Mouse (Mus musculus) limb, embryonic 11.5 days (tissue): Measurements from ENCODE around the gene Col5a1. TPM values are rescaled to one million over a fixed set of nuclear protein-coding genes. Genes with fewer than 3 reads are reported as not detected.

Source experiments
- ATAC-seq: fragments of 200-750 bp; cut with Nextera tagmentation; 2 replicates; pipeline ENCODE4 v1.8.0; 2017; ENCODE audit warnings: low read depth; ENCODE audit not compliant: insufficient number of reproducible peaks, low FRiP score, low TSS enrichment
- DNase-seq: peaks from one replicate; pipeline ENCODE4 v3.0.0-alpha.2; 2015; ENCODE audit warnings: low spot score
- H3K27ac ChIP-seq: fragments of 300-500 bp; sonication (generic); replicated peaks from 2 replicates; pipeline ENCODE4 v1.5.1; 2014; ENCODE audit warnings: low read depth, mild to moderate bottlenecking, low read length
- H3K27me3 ChIP-seq: fragments of 300-500 bp; sonication (generic); 2 replicates; pipeline ENCODE4 v1.6.1; 2014; ENCODE audit warnings: mild to moderate bottlenecking, low read length, mixed read lengths; ENCODE audit not compliant: control insufficient read depth, insufficient read depth
- H3K36me3 ChIP-seq: fragments of 300-500 bp; sonication (generic); 2 replicates; pipeline ENCODE4 v1.6.1; 2014; ENCODE audit warnings: mild to moderate bottlenecking, low read length, moderate library complexity, mixed read lengths; ENCODE audit not compliant: control insufficient read depth, insufficient read depth
- H3K4me1 ChIP-seq: fragments of 300-500 bp; sonication (generic); 2 replicates; pipeline ENCODE4 v1.6.1; 2014; ENCODE audit warnings: low read length, mixed read lengths; ENCODE audit not compliant: control insufficient read depth, insufficient read depth
- H3K4me2 ChIP-seq: fragments of 300-500 bp; sonication (generic); 2 replicates; pipeline ENCODE4 v1.6.1; 2014; ENCODE audit warnings: low read depth, mild to moderate bottlenecking, moderate library complexity; ENCODE audit not compliant: severe bottlenecking
- H3K4me3 ChIP-seq: fragments of 300-500 bp; sonication (generic); 2 replicates; pipeline ENCODE4 v1.5.1; 2014; ENCODE audit warnings: low read depth, low read length
- H3K9ac ChIP-seq: fragments of 300-500 bp; sonication (generic); 2 replicates; pipeline ENCODE4 v1.6.1; 2014; ENCODE audit warnings: mild to moderate bottlenecking, low read length
- H3K9me3 ChIP-seq: fragments of 300-500 bp; sonication (generic); 2 replicates; pipeline ENCODE4 v1.6.1; 2016; ENCODE audit warnings: low read length; ENCODE audit not compliant: control insufficient read depth
- WGBS: fragments of 180-500 bp; shearing (Covaris S2); extraction: QIAGEN DNeasy Blood & Tissue Kit; methylation state at CpG from one replicate; pipeline ENCODE4 v1.1.7; 2014; 5-methylcytosine and 5-hydroxymethylcytosine counted together
- polyA plus RNA-seq: library from polyadenylated mRNA; unstranded; fragments of >200 nt; fragmentation: Nextera tagmentation; extraction: Ambion mirVana; gene quantifications from 2 replicates; pipeline ENCODE4 v1.2.1, GENCODE M21; 2014

Gene Col5a1
- polyA plus RNA-seq, 1 experiment from 2014 or later: 28.5 TPM

GRCm38 (mm10) chr2:27901076-27901475 is 14.9 kb downstream of the Col5a1 start:
- no peak for DNase-seq
- no peak overlapping the region for H3K27ac ChIP-seq
- H3K9ac ChIP-seq: no peak overlapping the region
- H3K4me1 ChIP-seq: peaks cover 19% of the 10 kb centered on the region
- no peaks in the 10 kb centered on the region for H3K36me3 ChIP-seq
- WGBS: 50% methylated on average over 2 of the region's 2 CpGs
- no peaks in the 10 kb centered on the region for H3K27me3 ChIP-seq
- no peak for ATAC-seq
- no peak overlapping the region for H3K4me3 ChIP-seq
- no peaks in the 10 kb centered on the region for H3K9me3 ChIP-seq
- no peak overlapping the region for H3K4me2 ChIP-seq

- ATAC-seq (no peak), DNase-seq (no peak)
- 64% methylated on average over 9 of the region's 9 CpGs for WGBS
- H3K4me2 ChIP-seq: no peak overlapping the region
- H3K27ac ChIP-seq: no peak overlapping the region
- no peak overlapping the region for H3K9ac ChIP-seq
- H3K4me1 ChIP-seq: peaks cover 14% of the 10 kb centered on the region
- no peaks in the 10 kb centered on the region for H3K27me3 ChIP-seq
- H3K9me3 ChIP-seq: no peaks in the 10 kb centered on the region
- no peak overlapping the region for H3K4me3 ChIP-seq
- H3K36me3 ChIP-seq: no peaks in the 10 kb centered on the region
Measured at GRCm38 (mm10) chr2:27901525-27902245, 15.5 kb downstream of the Col5a1 start.

- ATAC-seq (no peak), DNase-seq (no peak)
- no peak overlapping the region for H3K4me3 ChIP-seq
- no peaks in the 10 kb centered on the region for H3K36me3 ChIP-seq
- H3K4me2 ChIP-seq: no peak overlapping the region
- no peak overlapping the region for H3K27ac ChIP-seq
- no peaks in the 10 kb centered on the region for H3K9me3 ChIP-seq
- H3K4me1 ChIP-seq: peaks cover 8% of the 10 kb centered on the region
- no peaks in the 10 kb centered on the region for H3K27me3 ChIP-seq
- 67% methylated on average over 3 of the region's 3 CpGs for WGBS
- H3K9ac ChIP-seq: no peak overlapping the region
Measured at GRCm38 (mm10) chr2:27902318-27902717, 16.1 kb downstream of the Col5a1 start.

- H3K27ac ChIP-seq: no peak overlapping the region
- no peaks in the 10 kb centered on the region for H3K9me3 ChIP-seq
- DNase-seq (no peak), ATAC-seq (no peak)
- no peak overlapping the region for H3K4me3 ChIP-seq
- H3K36me3 ChIP-seq: no peaks in the 10 kb centered on the region
- peaks cover 8% of the 10 kb centered on the region; the same call in 1 of the 2 replicates for H3K4me1 ChIP-seq
- WGBS: 82% methylated on average over 2 of the region's 2 CpGs
- no peaks in the 10 kb centered on the region for H3K27me3 ChIP-seq
- H3K9ac ChIP-seq: no peak overlapping the region
- no peak overlapping the region for H3K4me2 ChIP-seq
Measured at GRCm38 (mm10) chr2:27905411-27905810, 19.2 kb downstream of the Col5a1 start.

GRCm38 (mm10) chr2:27910501-27910900 is 24.3 kb downstream of the Col5a1 start:
- Histone ChIP-seq H3K4me1 (no peaks in the 10 kb centered on the region), H3K4me3 (no peak overlapping the region), H3K4me2 (no peak overlapping the region), H3K27ac (no peak overlapping the region), H3K27me3 (no peaks in the 10 kb centered on the region), H3K36me3 (no peaks in the 10 kb centered on the region), H3K9me3 (no peaks in the 10 kb centered on the region), H3K9ac (no peak overlapping the region)
- DNase-seq (no peak), ATAC-seq (no peak)
- 90% methylated on average over 3 of the region's 3 CpGs for WGBS

- WGBS: 78% methylated on average over 1 of the region's 1 CpGs
- ATAC-seq: no peak
- H3K27me3 ChIP-seq: no peaks in the 10 kb centered on the region
Measured at GRCm38 (mm10) chr2:27912546-27913275, 26.5 kb downstream of the Col5a1 start.

GRCm38 (mm10) chr2:27915726-27916125 is 29.5 kb downstream of the Col5a1 start:
- H3K36me3 ChIP-seq: peaks cover 2% of the 10 kb centered on the region; the same call in 1 of the 2 replicates
- H3K9me3 ChIP-seq: no peaks in the 10 kb centered on the region
- H3K27me3 ChIP-seq: no peaks in the 10 kb centered on the region
- no peak overlapping the region for H3K27ac ChIP-seq
- no peaks in the 10 kb centered on the region for H3K4me1 ChIP-seq
- no peak overlapping the region for H3K9ac ChIP-seq
- DNase-seq: peak; percentile 44
- ATAC-seq: no peak
- H3K4me2 ChIP-seq: no peak overlapping the region
- no peak overlapping the region for H3K4me3 ChIP-seq
- WGBS: 63% methylated on average over 4 of the region's 4 CpGs

More at GRCm38 (mm10) chr2:27912546-27913275, 26.5 kb downstream of the Col5a1 start:
- Histone ChIP-seq H3K4me3 (no peak overlapping the region), H3K27ac (no peak overlapping the region), H3K4me1 (no peaks in the 10 kb centered on the region), H3K4me2 (no peak overlapping the region), H3K9ac (no peak overlapping the region), H3K9me3 (no peaks in the 10 kb centered on the region), H3K36me3 (no peaks in the 10 kb centered on the region)
- no peak for DNase-seq

GRCm38 (mm10) chr2:27916316-27916715 is 30.1 kb downstream of the Col5a1 start:
- DNase-seq: no peak
- WGBS: 51% methylated on average over 2 of the region's 2 CpGs
- Histone ChIP-seq H3K4me3 (no peak overlapping the region), H3K4me1 (no peaks in the 10 kb centered on the region), H3K4me2 (no peak overlapping the region), H3K27ac (no peak overlapping the region), H3K36me3 (peaks cover 2% of the 10 kb centered on the region; the same call in 1 of the 2 replicates), H3K27me3 (no peaks in the 10 kb centered on the region), H3K9me3 (no peaks in the 10 kb centered on the region), H3K9ac (no peak overlapping the region)
- ATAC-seq: no peak
